Mouse (Mus musculus) G1E (cell line): Measurements from ENCODE around the gene Ralgps1.

Experiments used
- CTCF ChIP-seq: IDR thresholded peaks from 2 replicates; pipeline ENCODE4 v1.5.1; 2012; ENCODE audit warnings: low read depth, low read length, inconsistent platforms, mixed read lengths
- POLR2AphosphoS5 ChIP-seq: IDR thresholded peaks from 2 replicates; pipeline ENCODE4 v1.6.1; 2012; ENCODE audit warnings: low read depth, low read length, inconsistent platforms; ENCODE audit not compliant: insufficient replicate concordance
- TAL1 ChIP-seq: conservative IDR thresholded peaks from 2 replicates; pipeline ENCODE4 v1.6.1; 2012; ENCODE audit warnings: low read depth, low read length, inconsistent platforms, mixed read lengths

DNA sequence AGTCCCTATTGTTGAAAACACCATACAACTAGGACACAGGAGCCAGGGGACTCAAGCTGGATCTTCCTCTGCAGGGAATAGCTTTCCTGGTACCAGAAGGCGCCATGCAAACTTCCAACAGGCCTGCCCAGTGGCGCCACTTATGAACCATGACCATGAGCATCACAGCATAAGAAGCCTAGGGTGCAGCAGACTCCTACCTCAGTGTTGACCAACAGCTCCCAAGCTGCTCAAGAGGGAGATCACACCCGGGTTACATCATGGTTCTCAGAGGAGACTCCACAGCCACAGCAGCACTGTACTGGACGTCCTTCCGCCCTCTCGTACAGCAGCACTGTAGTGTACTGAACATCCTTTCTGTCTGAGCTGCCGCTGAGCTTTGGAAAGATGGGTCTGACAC, 188.0 kb downstream of the Ralgps1 start:
- TF ChIP-seq TAL1 (no peak), CTCF (no peak), POLR2AphosphoS5 (no peak)
